Mouse (Mus musculus) E14TG2a.4 (cell line): ENCODE measurements around the gene Lin37.

Source experiments
- H3K27me3 ChIP-seq: 2 replicates; pipeline ENCODE4 v1.6.1; 2014; ENCODE audit warnings: low read length, control low read depth; ENCODE audit not compliant: insufficient read depth
- H3K36me3 ChIP-seq: 2 replicates; pipeline ENCODE4 v1.6.1; 2014; ENCODE audit warnings: low read length, control low read depth; ENCODE audit not compliant: insufficient read depth
- H3K4me1 ChIP-seq: replicated peaks from 2 replicates; pipeline ENCODE4 v1.6.1; 2014; ENCODE audit warnings: low read depth, low read length, control low read depth
- H3K4me3 ChIP-seq: replicated peaks from 2 replicates; pipeline ENCODE4 v1.5.1; 2014; ENCODE audit warnings: mild to moderate bottlenecking, low read length
- H3K9me3 ChIP-seq: 2 replicates; pipeline ENCODE4 v1.6.1; 2014; ENCODE audit warnings: low read length, control low read depth
- CTCF ChIP-seq: conservative IDR thresholded peaks from 2 replicates; pipeline ENCODE4 v1.5.1; 2014; ENCODE audit warnings: low read length
- NANOG ChIP-seq: IDR thresholded peaks from 2 replicates; pipeline ENCODE4 v1.6.1; 2014; ENCODE audit warnings: borderline replicate concordance, low read length, mixed read lengths
- POU5F1 ChIP-seq: IDR thresholded peaks from 2 replicates; pipeline ENCODE4 v1.6.1; 2014; ENCODE audit warnings: low read length, borderline replicate concordance

Lin37 gene

GRCm38 (mm10) chr7:30558656-30559442 is 789 bp downstream of the Lin37 start:
- no peak for TF ChIP-seq CTCF
- TF ChIP-seq POU5F1, result no peak
- TF ChIP-seq NANOG, result no peak
- Histone ChIP-seq H3K36me3 (peaks cover 43% of the 10 kb centered on the region), H3K4me3 (peak overlapping the region; percentile 90), H3K4me1 (peaks cover 73% of the 10 kb centered on the region), H3K9me3 (no peaks in the 10 kb centered on the region), H3K27me3 (no peaks in the 10 kb centered on the region)

- Histone ChIP-seq H3K4me3 (peak overlapping the region; percentile 90), H3K36me3 (peaks cover 43% of the 10 kb centered on the region), H3K27me3 (no peaks in the 10 kb centered on the region), H3K9me3 (no peaks in the 10 kb centered on the region), H3K4me1 (peaks cover 80% of the 10 kb centered on the region)
- TF ChIP-seq NANOG (no peak), POU5F1 (no peak), CTCF (no peak)
These were observed 1.6 kb downstream of the Lin37 start for GRCm38 (mm10) chr7:30557901-30558514.

- H3K4me3 ChIP-seq, result no peak overlapping the region; the same call in 1 of the 2 replicates
- no peaks in the 10 kb centered on the region for H3K9me3 ChIP-seq
- H3K27me3 ChIP-seq, result no peaks in the 10 kb centered on the region
- peaks cover 80% of the 10 kb centered on the region for H3K4me1 ChIP-seq
- H3K36me3 ChIP-seq, result peaks cover 43% of the 10 kb centered on the region
- TF ChIP-seq NANOG, result no peak
- no peak for TF ChIP-seq CTCF
- TF ChIP-seq POU5F1, result no peak
These were observed 2.6 kb downstream of the Lin37 start for GRCm38 (mm10) chr7:30556894-30557536.

GRCm38 (mm10) chr7:30553810-30554584 is 5.6 kb downstream of the Lin37 start:
- Histone ChIP-seq H3K36me3 (peaks cover 45% of the 10 kb centered on the region), H3K27me3 (no peaks in the 10 kb centered on the region), H3K9me3 (no peaks in the 10 kb centered on the region), H3K4me1 (peaks cover 72% of the 10 kb centered on the region), H3K4me3 (peak overlapping the region; percentile 88)
- TF ChIP-seq POU5F1 (no peak), CTCF (no peak), NANOG (no peak)

GRCm38 (mm10) chr7:30553021-30553589 is 6.5 kb downstream of the Lin37 start:
- Histone ChIP-seq H3K4me3 (peak overlapping the region; percentile 88), H3K4me1 (peaks cover 63% of the 10 kb centered on the region), H3K36me3 (peaks cover 54% of the 10 kb centered on the region), H3K9me3 (no peaks in the 10 kb centered on the region), H3K27me3 (no peaks in the 10 kb centered on the region)
- no peak for TF ChIP-seq NANOG
- TF ChIP-seq CTCF, result no peak
- no peak for TF ChIP-seq POU5F1

- Histone ChIP-seq H3K27me3 (no peaks in the 10 kb centered on the region), H3K36me3 (peaks cover 55% of the 10 kb centered on the region), H3K4me3 (peak within 1 kb of the TSS; percentile 88), H3K9me3 (no peaks in the 10 kb centered on the region), H3K4me1 (peaks cover 56% of the 10 kb centered on the region)
- TF ChIP-seq NANOG (no peak), POU5F1 (no peak), CTCF (no peak)
These were observed 7.3 kb downstream of the Lin37 start, which contains the start of the genes Hspb6 and Proser3 for GRCm38 (mm10) chr7:30552102-30553020. Gene Hspb6, plus strand, starts transcription at chr7:30552178. Gene Proser3, minus strand, starts transcription at chr7:30552299.

- H3K27me3 ChIP-seq, result no peaks in the 10 kb centered on the region
- peak overlapping the region; percentile 88 for H3K4me3 ChIP-seq
- TF ChIP-seq POU5F1, result no peak
- TF ChIP-seq CTCF, result peak; percentile 27
- no peaks in the 10 kb centered on the region for H3K9me3 ChIP-seq
- peaks cover 48% of the 10 kb centered on the region for H3K4me1 ChIP-seq
- peaks cover 47% of the 10 kb centered on the region for H3K36me3 ChIP-seq
These were observed 8.1 kb downstream of the Lin37 start for GRCm38 (mm10) chr7:30551445-30552101.
